Mouse (Mus musculus) kidney, adult 11 months (tissue): ENCODE measurements around the gene Hivep3.

Experiments used
- DNase-seq: peaks from one replicate; pipeline ENCODE4 v3.0.0; 2022

The Hivep3 gene

GRCm38 (mm10) chr4:120163242-120163641 lies 429.7 kb downstream of the Hivep3 start:
- peak; percentile 16 for DNase-seq

GRCm38 (mm10) chr4:120164316-120164715 lies 430.7 kb downstream of the Hivep3 start:
- DNase-seq = no peak

GRCm38 (mm10) chr4:120167778-120168177 lies 434.2 kb downstream of the Hivep3 start:
- no peak for DNase-seq

- DNase-seq = no peak
Observed at GRCm38 (mm10) chr4:120168346-120168745, 434.8 kb downstream of the Hivep3 start.

GRCm38 (mm10) chr4:120170387-120170936 lies 436.9 kb downstream of the Hivep3 start:
- no peak for DNase-seq

- no peak for DNase-seq
Observed at GRCm38 (mm10) chr4:120172050-120172684, 438.6 kb downstream of the Hivep3 start.

GRCm38 (mm10) chr4:120179123-120179522 lies 445.5 kb downstream of the Hivep3 start:
- no peak for DNase-seq

- no peak for DNase-seq
Observed at GRCm38 (mm10) chr4:120180535-120180934, 447.0 kb downstream of the Hivep3 start.

- no peak for DNase-seq
Observed at GRCm38 (mm10) chr4:120184374-120184991, 450.9 kb downstream of the Hivep3 start.

- DNase-seq = no peak
Observed at GRCm38 (mm10) chr4:120186441-120186840, 452.9 kb downstream of the Hivep3 start.

- no peak for DNase-seq
Observed at GRCm38 (mm10) chr4:120186934-120187333, 453.4 kb downstream of the Hivep3 start.
